Mouse (Mus musculus): ENCODE results near the gene Tpmt. TPM values are rescaled to one million over a fixed set of nuclear protein-coding genes. Genes with fewer than 3 reads are reported as not detected.

Gene Tpmt
- polyA plus RNA-seq, 1 experiment from 2014 or later = 11.1 TPM

DNA sequence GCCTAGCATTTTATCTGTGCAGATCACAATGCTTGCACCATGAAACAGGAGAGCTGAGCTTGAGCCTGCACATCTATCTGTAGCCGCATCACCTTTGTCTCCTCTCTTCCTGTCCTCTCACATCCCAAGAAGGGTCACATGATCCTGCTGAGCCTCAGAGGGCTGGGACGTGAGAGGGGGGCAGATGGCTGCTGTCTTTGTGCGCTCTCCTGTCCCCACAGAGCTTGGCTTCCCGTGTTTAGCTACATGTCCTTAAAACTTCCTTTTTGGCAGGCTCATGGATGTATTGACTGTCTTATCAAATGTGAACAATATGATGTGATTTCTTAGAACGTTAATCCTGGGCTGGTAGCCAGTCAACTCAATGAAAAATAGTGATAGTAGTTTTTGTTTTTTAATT lies 45.0 kb downstream of the Tpmt start:
- 40% methylated on average over 5 of the region's 5 CpGs for WGBS (ENCODE audit: insufficient replicate concordance)
- DNase-seq = no peak
- H3K4me1 ChIP-seq (replicated peaks) = no peaks in the 10 kb centered on the region

GRCm38 (mm10) chr13:46997355-46997754 lies 47.2 kb downstream of the Tpmt start:
- Histone ChIP-seq H3K9me3 (replicated peaks) (no peaks in the 10 kb centered on the region), H3K4me2 (no peak overlapping the region), H3K36me3 (no peaks in the 10 kb centered on the region), H3K4me1 (replicated peaks) (no peaks in the 10 kb centered on the region), H3K27me3 (no peaks in the 10 kb centered on the region), H3K9ac (no peak overlapping the region), H3K4me3 (replicated peaks) (no peak overlapping the region), H3K27ac (no peak overlapping the region)
- ATAC-seq (ENCODE audit: low read depth) = no peak
- 34% methylated on average over 4 of the region's 4 CpGs for WGBS (ENCODE audit: insufficient replicate concordance)
- no peak for DNase-seq

More for the DNA sequence above, 45.0 kb downstream of the Tpmt start:
- no peaks in the 10 kb centered on the region for H3K27me3 ChIP-seq
- H3K27ac ChIP-seq = no peak overlapping the region
- H3K4me2 ChIP-seq = no peak overlapping the region
- H3K9me3 ChIP-seq (replicated peaks) = no peaks in the 10 kb centered on the region
- H3K4me3 ChIP-seq (replicated peaks) = no peak overlapping the region
- no peak for ATAC-seq (ENCODE audit: low read depth)
- H3K9ac ChIP-seq = no peak overlapping the region
- H3K36me3 ChIP-seq = no peaks in the 10 kb centered on the region

DNA sequence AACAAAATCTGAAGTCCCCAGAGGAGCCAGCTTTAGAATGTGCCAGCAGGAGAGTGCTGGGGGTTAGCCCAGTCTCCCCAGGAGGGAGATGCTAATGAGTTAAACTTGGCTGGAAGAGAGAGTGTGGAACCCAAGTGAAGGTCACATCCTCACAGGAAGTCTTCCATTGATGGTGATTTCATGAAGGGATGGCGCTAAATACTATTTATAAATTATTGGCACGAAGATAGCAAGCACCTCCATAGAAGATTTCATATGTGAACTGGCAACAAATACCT lies 51.3 kb downstream of the Tpmt start:
- DNase-seq (no peak), ATAC-seq (ENCODE audit: low read depth) (no peak)
- H3K36me3 ChIP-seq = no peaks in the 10 kb centered on the region
- no peak overlapping the region for H3K27ac ChIP-seq
- no peak overlapping the region for H3K4me3 ChIP-seq (replicated peaks)
- no peaks in the 10 kb centered on the region for H3K4me1 ChIP-seq (replicated peaks)
- H3K4me2 ChIP-seq = no peak overlapping the region
- no peaks in the 10 kb centered on the region for H3K9me3 ChIP-seq (replicated peaks)
- WGBS (ENCODE audit: insufficient replicate concordance) = 68% methylated on average over 2 of the region's 2 CpGs
- H3K9ac ChIP-seq = no peak overlapping the region
- no peaks in the 10 kb centered on the region for H3K27me3 ChIP-seq

DNA sequence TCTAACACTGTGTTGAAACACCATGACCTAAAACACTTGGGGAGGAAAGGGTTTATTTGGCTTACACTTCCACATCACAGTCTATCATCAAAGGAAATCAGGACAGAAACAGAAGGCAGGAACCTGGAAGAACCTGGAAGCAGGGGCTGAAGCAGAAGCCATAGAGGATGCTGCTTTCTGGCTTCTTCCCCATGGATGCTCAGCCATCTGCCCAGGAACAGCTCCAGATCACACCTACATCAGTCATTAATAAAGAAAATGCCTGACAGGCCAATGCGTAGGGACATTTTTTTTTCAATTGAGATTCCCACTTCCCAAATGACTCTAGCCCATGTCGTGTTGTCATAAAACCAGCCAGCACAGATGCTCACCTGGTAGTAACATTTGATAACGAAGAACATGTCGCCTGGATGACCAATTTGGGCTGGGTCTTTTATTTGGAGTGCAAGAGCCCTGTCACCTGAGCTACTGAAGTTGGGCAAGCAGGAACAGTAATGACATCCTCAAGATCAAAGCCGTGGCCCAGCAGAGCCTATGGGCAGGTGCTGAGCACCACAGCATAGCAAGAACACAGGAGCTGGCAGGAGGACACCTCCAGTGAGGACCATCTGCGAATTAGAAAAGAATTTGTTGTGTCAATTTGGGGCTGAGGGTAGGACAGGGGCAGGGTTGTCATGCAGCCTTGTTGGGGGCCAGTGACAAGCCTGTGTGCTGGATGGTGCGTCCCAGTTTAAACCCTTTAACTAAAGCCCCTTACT lies 51.8 kb downstream of the Tpmt start:
- no peaks in the 10 kb centered on the region for H3K36me3 ChIP-seq
- no peak overlapping the region for H3K4me2 ChIP-seq
- H3K4me1 ChIP-seq (replicated peaks) = no peaks in the 10 kb centered on the region
- H3K4me3 ChIP-seq (replicated peaks) = no peak overlapping the region
- no peak for ATAC-seq (ENCODE audit: low read depth)
- H3K27me3 ChIP-seq = no peaks in the 10 kb centered on the region
- no peak overlapping the region for H3K9ac ChIP-seq
- no peak for DNase-seq
- WGBS (ENCODE audit: insufficient replicate concordance) = 62% methylated on average over 7 of the region's 7 CpGs
- no peaks in the 10 kb centered on the region for H3K9me3 ChIP-seq (replicated peaks)
- H3K27ac ChIP-seq = no peak overlapping the region

GRCm38 (mm10) chr13:46990376-46991011 lies 54.0 kb downstream of the Tpmt start:
- H3K4me3 ChIP-seq (replicated peaks) = no peak overlapping the region
- ATAC-seq (ENCODE audit: low read depth) (no peak), DNase-seq (no peak)
- H3K9ac ChIP-seq = no peak overlapping the region
- H3K36me3 ChIP-seq = no peaks in the 10 kb centered on the region
- 24% methylated on average over 4 of the region's 4 CpGs for WGBS (ENCODE audit: insufficient replicate concordance)
- H3K27ac ChIP-seq = no peak overlapping the region
- H3K4me1 ChIP-seq (replicated peaks) = no peaks in the 10 kb centered on the region
- no peaks in the 10 kb centered on the region for H3K9me3 ChIP-seq (replicated peaks)
- no peak overlapping the region for H3K4me2 ChIP-seq
- H3K27me3 ChIP-seq = no peaks in the 10 kb centered on the region

GRCm38 (mm10) chr13:46987941-46988340 lies 56.6 kb downstream of the Tpmt start:
- WGBS (ENCODE audit: insufficient replicate concordance) = 59% methylated on average over 8 of the region's 8 CpGs
- Histone ChIP-seq H3K27ac (no peak overlapping the region), H3K4me1 (replicated peaks) (no peaks in the 10 kb centered on the region), H3K27me3 (no peaks in the 10 kb centered on the region), H3K4me2 (no peak overlapping the region), H3K9me3 (replicated peaks) (no peaks in the 10 kb centered on the region), H3K36me3 (no peaks in the 10 kb centered on the region), H3K9ac (no peak overlapping the region), H3K4me3 (replicated peaks) (no peak overlapping the region)
- ATAC-seq (ENCODE audit: low read depth) (no peak), DNase-seq (no peak)

DNA sequence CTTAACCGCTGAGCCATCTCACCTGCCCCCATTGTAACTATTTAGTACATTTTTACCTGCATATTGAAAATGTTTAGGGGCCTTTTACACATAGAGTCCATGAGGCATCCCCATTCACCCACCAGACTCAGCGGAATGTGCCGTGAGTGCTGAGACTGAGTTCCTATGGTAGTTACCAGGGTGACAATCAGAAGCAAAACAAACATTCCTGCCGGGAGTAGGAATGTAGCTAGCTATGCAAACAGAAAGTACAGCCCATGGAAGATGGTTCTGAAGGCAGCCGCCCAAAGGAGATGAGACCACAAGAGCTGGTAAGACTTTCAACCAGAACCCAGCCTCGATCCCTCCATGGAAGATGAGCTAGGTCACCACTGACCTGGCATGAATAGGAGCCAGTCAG lies 58.3 kb downstream of the Tpmt start:
- H3K9me3 ChIP-seq (replicated peaks) = no peaks in the 10 kb centered on the region
- H3K4me2 ChIP-seq = no peak overlapping the region
- no peaks in the 10 kb centered on the region for H3K4me1 ChIP-seq (replicated peaks)
- no peak overlapping the region for H3K4me3 ChIP-seq (replicated peaks)
- ATAC-seq (ENCODE audit: low read depth) = no peak
- DNase-seq = no peak
- 59% methylated on average over 6 of the region's 6 CpGs for WGBS (ENCODE audit: insufficient replicate concordance)
- H3K27me3 ChIP-seq = no peaks in the 10 kb centered on the region
- H3K36me3 ChIP-seq = no peaks in the 10 kb centered on the region
- H3K9ac ChIP-seq = no peak overlapping the region
- no peak overlapping the region for H3K27ac ChIP-seq

DNA sequence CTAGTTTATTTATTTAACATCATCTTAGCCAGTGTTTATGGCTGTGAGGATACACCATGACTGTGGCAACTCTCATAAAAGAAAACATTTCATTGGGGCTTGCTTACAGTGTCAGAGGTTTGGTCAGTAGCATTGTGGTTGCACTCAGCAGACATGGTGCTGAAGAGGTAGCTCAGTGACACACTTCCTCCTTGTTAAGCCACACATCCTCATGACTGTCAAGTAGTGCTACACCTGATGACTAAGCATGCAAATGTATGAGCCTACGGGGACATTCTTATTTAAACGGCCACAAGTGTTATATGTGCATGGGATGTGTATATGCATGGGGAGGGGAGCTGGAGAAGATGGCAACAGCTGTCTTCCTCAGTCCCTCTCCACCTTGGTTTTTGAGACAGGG lies 60.7 kb downstream of the Tpmt start:
- no peak overlapping the region for H3K4me2 ChIP-seq
- H3K9me3 ChIP-seq (replicated peaks) = no peaks in the 10 kb centered on the region
- H3K36me3 ChIP-seq = no peaks in the 10 kb centered on the region
- no peak for DNase-seq
- WGBS (ENCODE audit: insufficient replicate concordance) = 47% methylated on average over 2 of the region's 2 CpGs
- H3K27ac ChIP-seq = no peak overlapping the region
- H3K4me1 ChIP-seq (replicated peaks) = peaks cover 8% of the 10 kb centered on the region
- H3K4me3 ChIP-seq (replicated peaks) = no peak overlapping the region
- ATAC-seq (ENCODE audit: low read depth) = no peak
- H3K27me3 ChIP-seq = no peaks in the 10 kb centered on the region
- no peak overlapping the region for H3K9ac ChIP-seq

DNA sequence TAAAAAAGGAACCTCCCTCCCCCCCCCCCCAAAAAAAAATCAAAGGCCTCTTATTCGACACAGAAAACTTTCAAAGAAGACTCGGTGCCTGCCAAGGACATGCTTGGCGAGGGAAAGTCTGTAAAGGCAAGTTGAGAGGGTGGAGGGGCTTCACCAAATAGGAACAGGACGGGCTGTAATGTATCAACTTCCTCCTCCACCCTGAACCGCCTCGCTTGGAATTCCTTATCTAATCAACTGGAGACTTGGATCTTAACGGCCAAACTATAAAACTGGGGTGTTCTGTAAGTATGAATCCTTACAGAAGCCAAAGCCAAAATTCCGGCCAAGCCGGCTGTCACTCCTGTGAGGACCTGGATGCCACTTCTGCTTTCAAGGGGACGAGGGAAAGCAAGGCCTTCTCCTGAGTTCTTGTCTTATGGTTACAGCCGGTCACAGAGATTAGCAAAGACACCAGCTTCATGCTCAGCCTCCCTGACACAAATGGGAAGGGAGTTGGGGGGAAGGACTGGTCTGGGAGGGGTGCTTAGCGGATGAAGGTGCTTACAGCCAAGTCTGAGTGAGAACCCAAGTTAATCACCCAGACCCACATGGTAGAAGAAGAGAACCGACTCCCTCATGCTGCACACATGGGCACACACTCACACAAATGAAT lies 64.6 kb downstream of the Tpmt start:
- Histone ChIP-seq H3K36me3 (no peaks in the 10 kb centered on the region), H3K4me3 (replicated peaks) (no peak overlapping the region), H3K27ac (no peak overlapping the region), H3K9ac (no peak overlapping the region), H3K9me3 (replicated peaks) (no peaks in the 10 kb centered on the region), H3K4me2 (no peak overlapping the region), H3K27me3 (no peaks in the 10 kb centered on the region), H3K4me1 (replicated peaks) (peaks cover 13% of the 10 kb centered on the region)
- no peak for DNase-seq
- 16% methylated on average over 13 of the region's 13 CpGs for WGBS (ENCODE audit: insufficient replicate concordance)
- no peak for ATAC-seq (ENCODE audit: low read depth)

- H3K4me3 ChIP-seq (replicated peaks) = no peak overlapping the region
- no peak for ATAC-seq (ENCODE audit: low read depth)
- DNase-seq = no peak
- 70% methylated on average over 7 of the region's 7 CpGs for WGBS (ENCODE audit: insufficient replicate concordance)
- no peak overlapping the region for H3K4me2 ChIP-seq
- no peaks in the 10 kb centered on the region for H3K9me3 ChIP-seq (replicated peaks)
- no peak overlapping the region for H3K9ac ChIP-seq
- H3K4me1 ChIP-seq (replicated peaks) = peaks cover 13% of the 10 kb centered on the region
- H3K27me3 ChIP-seq = no peaks in the 10 kb centered on the region
- no peaks in the 10 kb centered on the region for H3K36me3 ChIP-seq
- H3K27ac ChIP-seq = no peak overlapping the region
Observed at GRCm38 (mm10) chr13:46976532-46976931, 68.0 kb downstream of the Tpmt start.

DNA sequence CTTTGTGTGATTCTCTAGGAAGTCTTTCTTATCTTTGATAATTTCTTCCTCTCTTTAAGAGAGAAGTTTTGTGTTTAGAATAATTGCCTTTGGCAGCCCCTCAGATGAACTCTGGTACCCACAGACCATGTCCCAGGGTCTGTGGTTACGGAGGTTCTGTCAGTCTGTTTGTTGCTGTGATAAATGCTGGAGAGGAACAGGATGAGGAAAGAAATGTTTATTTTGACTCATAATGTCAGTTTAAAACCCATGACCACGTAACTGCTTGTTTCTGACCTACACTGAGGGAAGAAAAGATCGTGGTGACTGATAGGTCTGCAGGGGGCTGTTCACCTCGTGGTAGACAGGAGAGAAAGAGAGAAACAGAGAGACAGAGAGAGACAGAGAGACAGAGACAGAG lies 68.6 kb downstream of the Tpmt start:
- WGBS (ENCODE audit: insufficient replicate concordance) = 21% methylated on average over 4 of the region's 4 CpGs
- ATAC-seq (ENCODE audit: low read depth) (no peak), DNase-seq (no peak)
- Histone ChIP-seq H3K4me2 (no peak overlapping the region), H3K9me3 (replicated peaks) (no peaks in the 10 kb centered on the region), H3K36me3 (no peaks in the 10 kb centered on the region), H3K9ac (no peak overlapping the region), H3K4me1 (replicated peaks) (peaks cover 13% of the 10 kb centered on the region), H3K4me3 (replicated peaks) (no peak overlapping the region), H3K27ac (no peak overlapping the region), H3K27me3 (no peaks in the 10 kb centered on the region)

Measured in liver, embryonic 13.5 days (tissue).